Mouse (Mus musculus) layer of hippocampus, adult 11-12 months (tissue): ENCODE data around the gene St3gal4.

ENCODE experiments used
- DNase-seq: peaks from one replicate; pipeline ENCODE4 v3.0.0; 2022; ENCODE audit warnings: low spot score

St3gal4 gene

DNA sequence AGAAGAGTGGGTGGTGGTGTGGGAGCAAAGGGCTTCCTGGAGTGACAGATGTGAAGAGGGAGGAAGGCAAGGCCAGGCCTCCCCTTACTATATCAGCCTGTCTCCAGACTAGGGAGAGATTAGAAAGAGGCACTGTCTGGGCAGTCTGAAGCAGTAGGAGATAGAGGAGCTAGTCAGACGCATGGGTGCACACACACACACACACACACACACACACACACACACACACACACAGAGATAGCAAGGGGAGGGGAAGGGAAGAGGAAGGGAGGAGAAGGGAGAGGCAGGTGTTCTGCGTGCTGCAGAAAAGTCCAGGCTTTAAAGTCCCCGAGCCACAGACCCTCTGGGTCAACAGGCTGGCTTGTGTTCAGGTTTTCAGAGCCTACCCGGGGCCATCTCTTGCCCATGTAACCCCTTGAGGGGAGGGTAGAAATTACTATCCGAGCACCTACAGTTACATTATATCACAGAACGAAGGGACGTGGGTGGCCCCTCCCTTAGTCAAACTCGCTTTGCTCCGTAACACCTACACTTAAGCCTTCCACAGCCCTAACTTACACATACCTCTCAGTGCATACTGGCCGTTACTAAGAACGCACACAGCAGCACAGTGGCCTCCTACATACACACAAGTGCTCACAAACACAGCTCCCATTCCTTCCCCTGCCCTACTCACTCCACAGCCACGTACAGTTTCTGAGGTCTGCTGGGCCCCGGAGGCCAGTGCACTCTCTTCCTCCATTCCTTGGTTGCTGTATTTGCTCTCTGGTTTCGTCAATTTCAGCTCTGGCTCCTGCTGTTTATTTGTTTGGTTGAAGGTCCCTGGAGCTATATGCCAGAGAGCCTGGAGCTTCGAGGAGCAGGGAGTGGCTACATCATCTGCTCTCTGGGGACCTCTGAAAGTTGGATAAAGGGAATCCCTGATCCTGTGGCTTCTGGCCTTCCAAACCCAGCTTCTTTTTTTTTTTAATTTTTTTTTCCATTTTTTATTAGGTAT, 12.9 kb downstream of the St3gal4 start:
- no peak for DNase-seq

DNA sequence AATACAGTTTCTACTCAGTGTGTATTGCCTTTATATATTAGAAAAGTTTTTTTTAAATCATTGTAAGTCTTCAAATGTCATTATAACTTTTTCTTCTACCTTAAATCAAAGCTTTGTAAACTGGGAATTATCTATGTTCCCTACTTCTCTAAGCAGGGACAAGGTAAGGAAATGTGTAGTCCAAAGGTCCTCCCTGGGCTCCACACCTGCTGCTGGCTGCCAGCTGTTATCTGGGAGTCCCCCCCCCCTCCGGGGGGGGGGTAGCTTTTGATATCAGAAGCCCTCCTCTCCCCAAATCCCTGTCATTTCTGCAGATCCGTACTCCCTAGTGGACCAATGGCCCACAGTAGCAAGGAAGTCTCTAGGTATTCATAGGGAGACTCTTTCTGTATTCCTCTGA, 13.6 kb downstream of the St3gal4 start:
- no peak for DNase-seq

DNA sequence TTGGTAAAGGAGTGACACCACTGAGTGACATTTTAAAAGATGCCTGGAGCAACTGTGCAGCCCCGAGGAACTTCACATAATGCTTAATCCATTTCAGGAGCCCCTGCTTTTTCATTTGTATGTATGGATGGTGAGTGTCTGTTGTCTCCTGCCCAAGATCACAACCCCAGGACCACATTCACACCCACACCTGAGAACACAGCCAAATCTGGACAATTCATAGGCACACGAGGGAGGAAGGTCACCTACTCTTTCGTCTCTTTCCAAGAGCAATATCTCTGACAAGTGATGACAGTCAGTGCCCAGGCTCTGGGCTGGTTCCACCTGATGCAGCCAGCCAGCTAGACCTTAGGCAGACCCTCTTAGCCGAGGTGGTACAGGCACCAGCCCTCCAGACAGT, 14.4 kb downstream of the St3gal4 start:
- no peak for DNase-seq

DNA sequence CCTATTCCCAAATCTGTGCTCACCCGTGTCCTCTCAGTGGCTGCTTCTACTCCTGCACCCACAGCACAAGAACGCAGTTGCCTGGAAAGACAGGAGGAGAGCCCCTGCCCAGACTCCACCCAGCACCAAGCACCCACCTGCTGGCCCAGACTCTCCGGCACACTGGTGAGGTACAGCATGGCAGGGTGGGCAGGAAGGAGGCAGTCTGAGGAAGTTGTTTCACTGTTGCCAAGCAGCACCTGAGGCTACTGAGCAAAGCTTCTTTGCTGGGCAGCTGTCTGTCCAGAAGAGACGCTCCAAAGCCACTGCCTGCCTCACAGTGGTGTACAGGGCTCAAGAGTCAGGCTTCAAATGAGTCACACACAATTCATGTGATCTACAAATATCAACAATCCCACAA, 20.3 kb downstream of the St3gal4 start:
- peak; percentile 2 for DNase-seq

DNA sequence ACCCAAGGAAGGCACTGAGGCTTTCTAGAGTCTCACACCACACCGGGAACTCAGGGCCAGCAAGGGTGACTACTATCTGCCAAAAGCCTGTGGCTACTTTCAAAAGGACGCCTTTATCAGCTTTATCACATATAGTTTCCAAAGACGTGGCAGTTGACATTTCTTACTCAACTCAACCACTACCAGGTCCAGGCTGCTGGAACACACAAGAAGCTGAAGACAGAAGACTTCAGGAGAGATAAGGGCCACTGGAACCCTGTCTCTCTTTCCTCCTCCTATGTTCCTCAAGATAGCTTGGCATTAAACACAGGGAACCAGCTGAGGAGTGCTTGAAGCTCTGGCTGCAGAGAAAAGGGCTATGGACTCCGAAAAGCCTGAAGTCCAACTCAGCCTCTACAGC, 21.2 kb downstream of the St3gal4 start:
- no peak for DNase-seq

DNA sequence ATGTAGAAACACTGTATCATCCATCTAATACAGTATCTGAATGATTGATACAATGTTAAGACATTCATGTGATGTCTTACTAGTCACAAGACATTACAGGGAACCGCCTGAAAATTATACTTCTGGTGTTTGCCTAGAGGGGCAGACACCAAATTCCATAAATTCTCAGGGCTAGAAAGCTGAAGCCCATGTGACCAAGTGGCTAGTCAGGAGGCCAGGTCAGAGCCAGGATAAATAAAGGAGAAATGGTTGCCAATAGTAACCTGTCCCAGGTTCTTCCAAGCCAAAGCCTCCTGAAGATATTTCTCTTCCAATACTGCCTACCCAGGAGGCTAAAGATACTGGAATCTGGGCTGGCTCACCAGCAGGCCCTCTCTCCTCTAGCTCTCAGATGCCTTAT, 23.3 kb downstream of the St3gal4 start:
- DNase-seq, result no peak

DNA sequence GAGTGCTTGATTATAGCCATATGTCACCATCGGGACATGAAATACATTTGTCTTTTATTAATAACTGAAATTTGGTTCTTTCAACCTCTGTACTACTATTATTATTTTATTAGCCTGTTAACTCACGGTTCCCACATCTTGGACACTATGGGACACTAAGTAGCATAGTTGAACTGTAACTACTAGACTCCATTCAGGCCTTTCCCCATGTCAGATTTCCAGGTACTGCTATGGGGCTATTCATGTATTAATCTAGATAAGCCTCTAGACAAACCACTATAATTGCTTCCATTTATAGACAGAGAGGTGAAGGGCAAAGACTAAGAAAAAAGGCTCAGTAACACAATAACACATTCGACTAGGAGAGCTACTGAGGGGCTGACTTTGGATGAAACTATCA, 25.7 kb downstream of the St3gal4 start:
- DNase-seq, result no peak

DNA sequence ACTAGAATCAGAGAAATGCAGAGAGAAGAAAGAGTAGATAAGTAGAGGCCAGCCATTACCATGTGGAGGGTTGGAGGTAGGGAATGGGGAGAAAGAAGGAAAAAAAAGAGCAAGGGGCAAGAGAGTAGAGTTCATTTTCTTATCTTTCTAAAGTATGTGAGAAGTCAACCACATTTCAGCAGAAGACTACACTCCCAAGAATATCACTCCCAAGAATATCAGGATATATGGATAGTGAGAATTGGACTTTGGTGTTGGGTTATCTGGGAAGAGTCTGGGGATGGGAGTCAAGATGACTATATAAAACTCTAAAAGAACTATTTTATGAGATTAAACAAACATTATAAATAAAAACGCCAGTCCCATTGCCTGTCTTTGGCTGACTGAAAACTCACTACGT, 26.2 kb downstream of the St3gal4 start:
- no peak for DNase-seq

DNA sequence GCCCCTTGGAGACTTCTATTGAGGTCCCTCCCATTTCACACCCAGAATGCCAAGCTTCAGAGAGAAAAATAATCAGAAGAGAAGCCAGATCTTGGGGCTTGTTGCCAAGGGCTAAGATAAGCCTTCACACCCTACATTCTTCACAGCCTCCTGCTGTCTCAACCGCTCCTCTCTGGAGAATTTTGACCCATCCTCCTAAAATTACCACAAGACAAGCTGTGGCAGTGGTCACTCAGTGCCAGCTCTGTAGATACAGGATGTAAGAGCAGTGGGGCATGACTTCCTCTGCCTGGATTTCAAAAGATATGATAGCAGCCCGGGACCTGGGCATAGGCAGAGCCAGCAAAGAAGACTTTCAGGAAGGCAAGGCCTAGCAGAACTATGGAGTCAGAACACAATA, 57.6 kb downstream of the St3gal4 start:
- DNase-seq, result no peak

DNA sequence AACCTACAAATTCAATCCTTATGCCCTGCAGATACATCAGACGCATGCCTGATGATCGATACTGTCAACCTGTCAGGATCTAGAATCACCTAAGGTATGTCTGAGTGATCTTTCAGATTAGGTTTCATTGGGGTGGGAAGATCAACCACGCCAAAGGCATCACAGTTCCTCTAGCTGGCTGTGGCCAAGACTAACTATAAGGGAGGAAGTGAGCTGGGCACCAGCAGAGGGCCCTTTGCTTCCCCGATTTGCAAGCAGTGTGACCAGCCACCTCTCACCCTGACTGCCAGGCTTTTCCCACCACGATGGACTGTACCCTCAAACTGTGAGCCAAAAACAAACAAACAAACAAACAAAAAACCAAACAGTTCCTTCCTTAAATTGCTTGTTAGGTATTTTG, 59.2 kb downstream of the St3gal4 start:
- no peak for DNase-seq

DNA sequence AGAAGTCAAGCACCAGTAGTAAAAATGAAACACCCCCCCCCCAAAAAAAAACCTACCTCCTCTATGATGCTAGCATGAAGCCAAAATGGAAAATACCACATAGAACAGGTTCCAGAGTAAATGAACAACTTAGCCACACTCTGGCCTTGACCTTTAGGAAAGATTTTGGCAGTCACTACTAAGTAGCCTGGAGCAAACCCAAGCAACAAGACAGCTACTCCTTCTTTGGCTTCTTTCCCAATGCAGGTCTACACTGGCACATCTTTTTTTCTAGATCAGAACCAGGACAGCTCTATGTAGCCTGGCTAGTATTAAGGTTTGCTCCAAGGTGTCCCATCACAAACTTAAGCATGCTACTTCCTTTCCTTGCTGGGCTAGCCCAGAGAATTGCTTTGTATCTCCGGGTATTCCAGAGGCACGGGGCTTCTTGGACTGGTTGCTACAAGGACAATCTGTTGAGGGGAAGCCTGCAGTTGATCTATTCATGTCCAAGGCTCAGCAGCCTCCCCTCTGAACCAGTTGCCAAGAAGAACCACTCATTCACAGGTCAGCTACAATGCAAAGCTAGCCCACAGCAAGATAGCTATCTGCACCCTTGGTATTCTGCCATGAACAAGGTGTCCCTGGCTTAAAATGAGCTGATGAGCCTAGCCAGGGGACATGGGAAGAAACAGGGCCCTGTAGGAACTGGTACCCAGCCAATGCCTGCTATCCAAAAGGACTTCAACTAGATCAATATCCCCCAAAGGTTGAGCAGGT, 60.3 kb downstream of the St3gal4 start:
- DNase-seq, result no peak

DNA sequence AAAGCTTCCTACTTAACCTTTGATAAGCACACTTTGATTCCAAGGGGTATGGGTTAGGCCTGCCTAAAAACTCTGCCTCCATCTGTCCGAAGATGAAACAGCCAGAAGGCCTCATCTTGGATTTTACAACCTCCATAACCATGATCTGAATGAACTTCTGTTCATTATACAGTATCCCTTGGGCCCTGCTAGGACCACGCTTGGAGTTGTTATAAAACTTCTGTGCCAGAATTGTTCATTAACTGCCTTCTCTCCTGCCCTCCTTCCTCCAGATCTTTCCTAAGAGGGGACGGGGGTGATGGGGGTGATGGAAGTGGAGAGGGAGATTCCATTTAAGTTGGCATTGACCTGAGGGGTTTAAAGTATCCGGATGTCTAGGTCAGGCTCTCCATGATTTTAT, 60.9 kb downstream of the St3gal4 start:
- no peak for DNase-seq

DNA sequence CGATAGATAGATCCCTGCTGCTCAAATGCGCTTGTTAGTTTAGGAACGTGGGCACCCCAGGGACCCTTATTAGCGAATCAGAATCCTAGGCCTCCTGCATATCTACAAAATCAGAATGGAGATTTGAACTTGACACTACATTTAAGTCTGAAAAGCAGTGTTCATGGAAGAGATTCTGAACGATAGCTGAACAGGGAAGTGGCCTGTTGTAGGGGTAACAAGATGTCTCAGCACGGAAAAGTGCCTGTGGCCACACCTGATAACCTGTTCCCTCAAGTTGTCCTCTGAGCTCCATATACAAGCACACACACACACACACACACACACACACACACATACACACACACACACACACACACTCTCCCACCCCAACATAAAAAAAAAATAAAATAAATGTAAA, 61.4 kb downstream of the St3gal4 start:
- DNase-seq, result no peak

DNA sequence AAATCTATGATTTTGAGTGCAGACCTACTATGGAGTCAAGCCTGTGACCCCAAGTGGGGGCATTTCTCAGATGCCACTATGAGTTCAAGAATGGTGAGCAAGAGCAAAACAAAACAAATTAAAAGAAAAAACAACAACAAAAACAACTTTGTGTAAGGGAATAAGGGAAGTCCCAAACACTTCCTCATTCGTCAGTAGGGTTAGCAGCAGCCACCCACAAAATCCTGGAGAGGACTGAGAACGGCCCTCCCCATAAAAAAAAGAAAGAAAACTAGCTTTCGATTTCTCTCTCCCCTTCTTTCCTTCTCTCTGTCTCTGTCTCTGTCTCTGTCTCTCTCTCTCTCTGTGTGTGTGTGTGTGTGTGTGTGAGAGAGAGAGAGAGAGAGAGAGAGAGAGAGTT, 62.5 kb downstream of the St3gal4 start:
- no peak for DNase-seq

DNA sequence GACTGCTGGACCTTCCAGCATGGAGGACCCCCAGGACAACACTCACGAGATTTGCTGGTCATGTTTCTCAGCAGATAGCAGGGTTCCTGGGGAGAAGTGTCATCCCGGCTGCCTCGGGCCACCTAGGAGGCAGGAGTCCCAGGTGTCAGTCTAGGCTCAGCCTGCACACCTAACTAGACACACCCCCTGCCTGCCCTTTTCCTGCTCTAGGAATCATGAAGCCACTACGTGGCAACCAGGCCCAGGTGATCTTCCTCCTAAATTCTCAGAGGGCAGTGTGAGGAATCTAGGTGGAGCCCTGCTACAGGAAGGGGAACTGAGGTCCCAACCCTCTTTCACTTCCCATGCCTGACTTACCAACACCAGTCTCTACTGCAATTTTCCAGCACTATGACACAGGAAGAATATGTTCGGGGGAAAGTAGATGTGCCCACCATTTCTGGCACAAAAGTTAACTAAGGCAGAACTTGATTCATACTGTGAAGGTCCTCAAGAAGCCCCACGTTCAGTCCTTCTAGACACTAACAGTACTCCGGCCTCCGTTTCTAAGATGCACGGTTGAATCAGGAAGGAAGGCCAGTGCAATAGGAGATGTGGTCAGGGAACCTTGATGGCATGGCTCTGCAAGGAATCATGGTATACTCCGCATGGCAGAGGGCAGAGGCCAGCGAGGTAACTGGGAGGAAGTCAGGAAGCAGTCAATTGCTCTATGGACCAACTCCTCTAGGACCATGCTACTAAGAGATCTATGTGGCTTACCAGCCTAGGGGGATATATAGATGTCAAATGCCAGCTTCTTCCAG, 63.3 kb downstream of the St3gal4 start:
- peak; percentile 2 for DNase-seq

DNA sequence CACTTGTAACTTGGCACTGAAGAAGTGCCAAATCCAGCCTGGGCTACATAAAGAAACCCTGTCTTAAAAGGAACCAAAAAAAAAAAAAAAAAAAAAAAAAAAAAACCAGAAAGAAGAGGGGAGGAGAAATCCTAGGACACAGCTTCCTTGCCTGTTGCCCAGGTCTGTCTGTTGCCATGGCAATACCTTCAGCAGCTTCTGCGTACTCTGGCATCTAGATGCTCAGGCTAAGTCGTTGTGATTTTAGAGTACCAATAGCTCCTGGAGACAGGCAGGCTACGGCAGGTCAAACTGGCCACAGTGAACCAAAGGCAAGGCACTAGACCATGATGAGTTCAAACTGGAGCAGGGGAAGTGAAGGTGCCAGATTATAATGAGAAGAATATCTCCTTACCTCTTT, 65.4 kb downstream of the St3gal4 start:
- DNase-seq, result no peak

DNA sequence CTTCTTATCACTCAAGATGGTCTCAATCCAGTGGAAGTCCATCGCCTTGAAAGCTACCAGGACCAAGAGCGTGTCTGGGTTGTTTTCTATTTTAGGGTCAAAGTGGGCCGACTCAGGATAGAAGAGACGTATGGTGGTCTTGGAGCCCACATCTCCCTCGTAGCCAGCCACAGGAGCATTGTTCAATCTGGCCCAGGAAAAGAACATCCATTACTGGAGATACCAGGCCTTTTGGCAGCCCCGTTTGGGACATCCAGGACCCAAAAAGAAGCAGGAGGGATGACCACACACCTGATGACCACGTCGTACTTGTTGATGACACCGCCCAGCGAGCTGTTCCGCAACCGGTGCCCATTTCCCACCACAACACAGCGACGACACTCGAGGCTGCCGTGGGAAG, 66.0 kb downstream of the St3gal4 start:
- no peak for DNase-seq

DNA sequence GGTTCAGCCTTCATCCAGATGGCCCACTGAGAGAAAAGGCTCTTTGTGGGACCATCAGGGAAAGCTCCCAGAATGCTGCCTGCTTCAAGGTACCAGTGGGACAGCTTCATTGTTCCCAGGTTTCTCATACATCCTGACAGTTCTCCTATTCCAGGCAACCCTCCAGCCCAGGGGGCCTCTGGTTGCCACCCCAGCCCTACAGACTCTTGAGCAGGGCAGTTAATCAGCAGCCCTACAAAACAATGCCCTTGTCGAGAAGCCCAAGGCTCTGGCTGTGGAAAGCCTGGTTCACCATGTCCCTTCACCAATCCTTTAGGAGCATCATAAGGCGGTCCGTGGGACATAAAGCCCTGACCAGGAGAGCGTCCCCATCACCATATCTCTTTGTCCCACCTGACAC, 66.4 kb downstream of the St3gal4 start:
- no peak for DNase-seq

DNA sequence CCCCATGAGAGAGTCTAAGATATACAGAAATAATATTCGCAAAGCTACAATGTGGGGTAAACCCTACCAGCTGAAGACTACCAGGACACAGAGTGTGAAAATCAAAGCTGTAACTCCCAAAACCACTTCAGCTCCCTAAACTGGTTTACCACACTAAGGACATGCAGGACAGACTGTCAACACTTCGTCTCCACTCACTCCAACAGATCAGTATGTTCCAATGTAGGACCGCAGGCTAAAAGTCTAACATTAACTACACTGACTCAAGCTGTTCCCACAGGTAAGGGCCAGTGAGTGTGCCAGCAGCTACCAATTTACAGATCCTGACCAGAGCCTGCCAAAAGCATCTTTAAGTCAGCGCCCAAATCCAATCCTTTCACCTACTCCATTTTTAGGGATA, 67.4 kb downstream of the St3gal4 start:
- no peak for DNase-seq

DNA sequence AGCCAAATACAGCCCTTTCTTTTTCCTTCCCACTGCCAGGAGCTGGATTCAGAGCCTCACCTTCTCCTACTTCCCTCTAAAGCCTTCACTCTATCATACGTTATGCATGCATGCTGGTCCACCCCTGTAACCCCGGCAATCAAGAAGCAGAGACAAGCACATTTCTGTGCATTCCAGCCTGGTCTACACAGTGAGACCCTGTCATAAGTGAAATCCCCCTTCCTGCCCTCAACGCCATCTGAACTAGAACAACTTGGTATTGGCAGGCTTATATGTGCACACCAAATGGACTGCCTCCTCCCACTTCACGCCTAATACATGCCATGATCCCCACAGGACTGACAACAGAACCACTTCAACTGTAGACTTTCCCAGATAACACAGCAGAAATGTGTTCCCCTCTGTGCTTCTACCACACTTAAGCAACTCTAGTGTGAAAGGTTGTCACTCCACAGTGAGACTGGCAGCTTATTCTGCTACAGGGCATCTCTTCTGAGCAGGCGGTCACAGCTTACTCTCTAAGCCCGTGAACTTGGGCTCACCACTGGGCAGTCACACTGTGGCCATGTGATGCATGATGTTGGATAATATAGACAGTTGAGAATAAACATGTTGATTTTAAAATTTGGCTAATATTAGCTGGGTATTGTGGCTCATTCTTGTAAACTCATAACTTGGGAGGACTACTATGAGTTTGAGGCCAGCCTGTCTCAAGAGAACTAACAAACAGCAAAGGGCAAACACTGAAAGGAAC, 68.2 kb downstream of the St3gal4 start:
- DNase-seq, result no peak

DNA sequence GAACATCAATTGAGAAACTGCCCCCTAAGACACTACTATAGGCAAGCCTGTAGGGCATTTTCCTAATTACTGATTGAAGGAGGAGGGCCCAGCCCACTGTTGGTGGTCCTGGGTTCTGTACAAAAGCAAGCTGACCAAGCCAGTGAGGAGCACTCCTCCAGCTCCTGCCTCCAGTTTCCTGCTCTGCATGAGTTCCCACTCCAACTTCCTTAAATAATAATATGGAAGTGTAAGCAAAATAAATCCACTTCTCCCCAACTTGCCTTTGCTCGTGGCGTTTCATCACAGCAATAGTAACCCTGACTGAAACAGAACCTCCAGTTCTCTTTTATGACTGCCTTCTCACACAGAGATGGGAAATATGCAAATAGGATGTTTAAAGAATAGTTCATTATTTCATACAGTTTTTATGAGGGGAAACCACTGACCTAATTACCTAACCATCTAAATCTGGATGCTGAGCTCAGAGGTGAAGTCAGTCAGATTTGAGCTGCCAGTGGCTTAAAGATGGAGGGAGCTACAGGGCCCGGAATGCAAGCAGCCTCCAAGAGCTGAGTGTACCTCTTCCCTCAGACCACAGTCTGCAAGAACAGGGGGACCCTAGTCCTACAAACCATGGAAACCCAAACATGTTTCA, 69.1 kb downstream of the St3gal4 start:
- DNase-seq, result no peak
